ENCODE assay signal across 11 mouse cellular contexts in the genomic region with DNA sequence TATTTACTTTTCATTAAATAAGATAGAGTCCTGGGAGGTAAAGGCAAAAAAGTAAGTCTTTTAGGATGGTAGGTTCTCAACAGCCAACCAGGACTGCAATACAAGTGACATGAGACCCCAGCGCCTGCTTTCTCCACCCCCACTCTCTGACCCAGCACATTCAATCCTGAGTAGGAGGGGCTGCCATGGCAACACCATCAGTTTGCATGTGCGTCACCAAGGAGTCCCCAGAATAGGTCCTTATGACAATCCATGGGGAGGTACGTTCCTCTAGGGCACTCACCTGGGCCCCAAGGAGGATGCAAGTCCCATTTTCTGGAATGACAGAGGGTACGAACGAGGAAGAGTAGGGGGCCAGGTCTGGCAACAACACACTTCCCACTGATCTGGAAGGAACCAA. TPM values are rescaled to one million over a fixed set of nuclear protein-coding genes. Genes with fewer than 3 reads are reported as not detected.
"Had no signal": no experiment of that assay in that cellular context is flagged by ENCODE, and none has a peak within 500 bp of the region (broad histone marks: within the 10 kb centered on the region; RNA-seq: fewer than 3 reads in every experiment).

No protein-coding gene starts in this region.

- ATAC-seq: midbrain, embryonic 16.5 days had no signal

- H3K4me2 ChIP-seq: limb, embryonic 15.5 days; midbrain, embryonic 12.5 days had no signal

- DNase-seq: kidney, adult 11 months; kidney, adult 9 months; kidney, postnatal 36 days; lung, adult 18-20 months; thymus, postnatal 4 days had no signal

- H3K9me3 ChIP-seq: limb, embryonic 15.5 days; midbrain, embryonic 12.5 days had no signal

- H3K27ac ChIP-seq: kidney, postnatal 0 days; limb, embryonic 15.5 days; liver, embryonic 14.5 days; midbrain, embryonic 12.5 days had no signal

- H3K9ac ChIP-seq: limb, embryonic 15.5 days; liver, embryonic 14.5 days; midbrain, embryonic 12.5 days had no signal

- H3K4me3 ChIP-seq: limb, embryonic 15.5 days; midbrain, embryonic 12.5 days had no signal

- H3K36me3 ChIP-seq: limb, embryonic 15.5 days; midbrain, embryonic 12.5 days had no signal

RNA-seq across cellular contexts. Expression of gene Dgat2, which starts 5.1 kb away (rescaled TPM):
- total RNA-seq: megakaryocyte-erythroid progenitor cell, adult 5-6 weeks had no signal
